In the genomic region with DNA sequence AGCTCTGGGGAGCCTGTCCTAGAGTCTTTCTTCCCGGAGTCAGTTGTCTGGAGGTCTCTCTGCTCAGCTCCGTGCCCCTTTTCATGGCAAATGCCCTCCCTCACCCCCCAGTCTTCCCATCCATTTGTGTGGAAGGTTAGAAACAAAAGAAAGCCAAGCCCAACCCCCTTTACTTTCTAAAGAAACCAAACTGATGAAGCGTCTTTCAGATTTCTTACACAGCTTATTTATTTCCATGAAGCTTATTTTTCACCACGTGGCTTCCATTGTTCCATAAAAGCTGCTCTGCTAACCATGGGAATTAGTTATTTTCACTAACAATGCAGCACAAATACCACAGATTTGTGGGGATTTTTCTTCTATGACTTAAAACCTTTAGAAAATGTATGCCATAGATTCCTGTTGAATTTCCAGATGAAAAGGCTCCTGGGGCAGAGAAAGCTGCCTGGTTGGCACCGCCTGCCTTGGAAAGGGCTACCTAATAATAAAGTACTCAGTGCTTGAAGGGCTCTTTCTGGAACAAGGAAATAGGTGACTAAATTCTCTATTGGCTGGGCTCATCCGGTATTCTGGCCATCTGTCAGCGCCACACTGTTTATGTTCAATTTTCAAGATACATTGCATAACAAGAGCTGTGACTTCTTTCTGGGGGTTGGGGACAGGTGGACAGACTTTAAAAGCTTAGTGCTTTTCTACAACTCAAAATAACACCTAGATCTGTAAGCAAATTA, we compare ENCODE assay signal across 13 mouse cellular contexts.
A peak's percentile ranks its signal among the peaks of the same experiment; 100 is the strongest.
DNase-seq lines count a peak whose midpoint lies in the region; ATAC-seq and TF ChIP-seq lines count a peak whose summit lies in the region.
"Had no signal": no experiment of that assay in that cellular context is flagged by ENCODE, and none has a peak within 500 bp of the region (broad histone marks: within the 10 kb centered on the region; RNA-seq: fewer than 3 reads in every experiment).

No protein-coding gene starts in this region.

- TF ChIP-seq CTCF in lung, adult 2 months (IDR thresholded peaks at IDR 0.05; ENCODE audit: insufficient read depth, low read length): no peak
- no peak for TF ChIP-seq CTCF in forebrain, postnatal 0 days (IDR thresholded peaks at IDR 0.05; ENCODE audit: low read depth)
- no peak for TF ChIP-seq CTCF in liver, postnatal 0 days (IDR thresholded peaks at IDR 0.05; ENCODE audit: low read depth)

- no peak for TF ChIP-seq EP300 in liver, postnatal 0 days (IDR thresholded peaks at IDR 0.05; ENCODE audit: low read depth)

- H3K27me3 ChIP-seq in forebrain, postnatal 0 days (ENCODE audit: insufficient read depth, low read length): no peaks in the 10 kb centered on the region
- H3K27me3 ChIP-seq in liver, postnatal 0 days (ENCODE audit: insufficient read depth, low read length): no peaks in the 10 kb centered on the region
- H3K27me3 ChIP-seq: kidney, embryonic 15.5 days; limb, embryonic 13.5 days had no signal

- H3K9me3 ChIP-seq in forebrain, postnatal 0 days (ENCODE audit: low read length): no peaks in the 10 kb centered on the region
- H3K9me3 ChIP-seq in liver, postnatal 0 days (ENCODE audit: low read length): no peaks in the 10 kb centered on the region
- H3K9me3 ChIP-seq: kidney, embryonic 15.5 days; limb, embryonic 13.5 days had no signal

- H3K27ac ChIP-seq in forebrain, postnatal 0 days (ENCODE audit: low read depth, low read length): 0 out of 2 replicates have a peak overlapping the region, but pooled peaks have one; percentile 21
- H3K27ac ChIP-seq in liver, postnatal 0 days (ENCODE audit: low read depth): no peak overlapping the region
- H3K27ac ChIP-seq: kidney, embryonic 15.5 days; layer of hippocampus, adult 2 months; limb, embryonic 13.5 days had no signal

- H3K4me1 ChIP-seq in lung, adult 2 months (ENCODE audit: control insufficient read depth, insufficient read depth, low read length): no peaks in the 10 kb centered on the region
- no peaks in the 10 kb centered on the region for H3K4me1 ChIP-seq in forebrain, postnatal 0 days (ENCODE audit: insufficient read depth)
- H3K4me1 ChIP-seq in liver, postnatal 0 days (ENCODE audit: insufficient read depth): no peaks in the 10 kb centered on the region
- H3K4me1 ChIP-seq: kidney, embryonic 15.5 days; limb, embryonic 13.5 days had no signal

- ATAC-seq in forebrain, postnatal 0 days: no peak; the same call in 1 of the 2 replicates
- no peak for ATAC-seq in liver, postnatal 0 days
- ATAC-seq in megakaryocyte, adult 5-6 weeks (ENCODE audit: poor library complexity, severe bottlenecking): no peak
- ATAC-seq: CD4-positive, CD25-positive, alpha-beta regulatory T cell, adult 4 months had no signal

- DNase-seq in lung, postnatal 25 days (ENCODE audit: low spot score): peak; percentile 21
- no peak for DNase-seq in lung, adult 2 months
- peak; percentile 76 for DNase-seq in cerebellum, adult 11-12 months
- DNase-seq in cerebellum, postnatal 14 days: peak; percentile 41 to 53
- peak; percentile 9 for DNase-seq in forebrain, postnatal 0 days
- no peak for DNase-seq in liver, postnatal 0 days
- DNase-seq: adrenal gland, postnatal 36 days; heart, adult 11 months had no signal

- no peak overlapping the region for H3K9ac ChIP-seq in forebrain, postnatal 0 days
- H3K9ac ChIP-seq in liver, postnatal 0 days (replicated peaks): no peak overlapping the region
- H3K9ac ChIP-seq: kidney, embryonic 15.5 days; limb, embryonic 13.5 days had no signal

- no peaks in the 10 kb centered on the region for H3K36me3 ChIP-seq in forebrain, postnatal 0 days (ENCODE audit: insufficient read depth)
- H3K36me3 ChIP-seq in liver, postnatal 0 days (replicated peaks; ENCODE audit: insufficient read depth, low read length): no peaks in the 10 kb centered on the region
- H3K36me3 ChIP-seq: kidney, embryonic 15.5 days; limb, embryonic 13.5 days had no signal

- no peak overlapping the region for H3K4me2 ChIP-seq in forebrain, postnatal 0 days (ENCODE audit: low read depth)
- no peak overlapping the region for H3K4me2 ChIP-seq in liver, postnatal 0 days (ENCODE audit: low read depth, low read length)
- H3K4me2 ChIP-seq: kidney, embryonic 15.5 days; limb, embryonic 13.5 days had no signal

- no peak overlapping the region for H3K4me3 ChIP-seq in lung, adult 2 months (replicated peaks; ENCODE audit: extremely low read depth, low read depth, low read length)
- no peak overlapping the region for H3K4me3 ChIP-seq in forebrain, postnatal 0 days (ENCODE audit: low read depth, low read length)
- no peak overlapping the region for H3K4me3 ChIP-seq in liver, postnatal 0 days (ENCODE audit: low read depth, low read length)
- H3K4me3 ChIP-seq: kidney, embryonic 15.5 days; layer of hippocampus, adult 2 months; limb, embryonic 13.5 days had no signal

- 46% methylated on average over 7 of the region's 7 CpGs for WGBS in lung, adult 2 months
- WGBS in forebrain, postnatal 0 days: 14% methylated on average over 7 of the region's 7 CpGs
- 60% methylated on average over 7 of the region's 7 CpGs for WGBS in liver, postnatal 0 days (ENCODE audit: insufficient replicate concordance)

- TF ChIP-seq POLR2A in lung, adult 2 months (IDR thresholded peaks at IDR 0.05; ENCODE audit: borderline replicate concordance, extremely low read depth, low read depth, low read length): no peak

Comparison
In these comparisons a context has a peak if more than half of its experiments do, and no peak if none do; other contexts are left out.
1. DNase-seq: peak in lung, postnatal 25 days (single experiment), cerebellum, adult 11-12 months (single experiment), cerebellum, postnatal 14 days (2 of 2) and forebrain, postnatal 0 days (single experiment); none in lung, adult 2 months (single experiment) and liver, postnatal 0 days (single experiment).